Mouse (Mus musculus) liver, postnatal 0 days (tissue): Measurements from ENCODE around the gene Arcn1.

Source experiments
- CTCF ChIP-seq: sonication (generic); IDR thresholded peaks from 2 replicates; pipeline ENCODE4 v1.5.1; 2016; ENCODE audit warnings: antibody characterized with exemption, low read depth
- EP300 ChIP-seq: IDR thresholded peaks from 2 replicates; pipeline ENCODE4 v1.6.1; 2016; ENCODE audit warnings: antibody characterized with exemption, low read depth, mild to moderate bottlenecking

- TF ChIP-seq EP300 (no peak), CTCF (0 out of 2 replicates have a peak, but pooled peaks have one; percentile 8)
Measured at GRCm38 (mm10) chr9:44748473-44748872, 19.2 kb downstream of the Arcn1 start.
